Comparison of ENCODE assay signal across 9 mouse cellular contexts in genomic region chr11:118423266-118423971, GRCm38 (mm10). TPM values are rescaled to one million over a fixed set of nuclear protein-coding genes. Genes with fewer than 3 reads are reported as not detected.
A peak's percentile ranks its signal among the peaks of the same experiment; 100 is the strongest.
DNase-seq lines count a peak whose midpoint lies in the region; ATAC-seq and TF ChIP-seq lines count a peak whose summit lies in the region.
"Had no signal": no experiment of that assay in that cellular context is flagged by ENCODE, and none has a peak within 500 bp of the region (broad histone marks: within the 10 kb centered on the region; RNA-seq: fewer than 3 reads in every experiment).

No protein-coding gene starts in this region.

- H3K9ac ChIP-seq in heart, embryonic 14.5 days (ENCODE audit: low read length), result peak overlapping the region; percentile 70
- H3K9ac ChIP-seq in liver, embryonic 13.5 days, result no peak overlapping the region
- H3K9ac ChIP-seq in neural tube, embryonic 13.5 days, result peak overlapping the region; percentile 55

- H3K4me1 ChIP-seq in embryonic fibroblast, embryonic 13.5 days (ENCODE audit: control insufficient read depth, insufficient read depth, low read length), result peaks cover 6% of the 10 kb centered on the region; the same call in 1 of the 2 replicates
- H3K4me1 ChIP-seq in heart, embryonic 14.5 days (ENCODE audit: control insufficient read depth in 2 of 2, insufficient read depth in 2 of 2, low read length in 2 of 2), result peaks cover 23 to 32% of the 10 kb centered on the region in 2 experiments
- peaks cover 26% of the 10 kb centered on the region for H3K4me1 ChIP-seq in liver, embryonic 13.5 days (replicated peaks)
- peaks cover 40% of the 10 kb centered on the region for H3K4me1 ChIP-seq in neural tube, embryonic 13.5 days (replicated peaks)
- H3K4me1 ChIP-seq in thymus, adult 2 months (replicated peaks; ENCODE audit: control insufficient read depth, insufficient read depth, low read length), result peaks cover 22% of the 10 kb centered on the region

- 3% methylated on average over 18 of the region's 18 CpGs for WGBS in heart, embryonic 14.5 days
- WGBS in liver, embryonic 13.5 days (ENCODE audit: insufficient replicate concordance), result 8% methylated on average over 18 of the region's 18 CpGs
- WGBS in neural tube, embryonic 13.5 days, result 6% methylated on average over 18 of the region's 18 CpGs
- WGBS in thymus, adult 2 months, result 16% methylated on average over 18 of the region's 18 CpGs

- peak overlapping the region; percentile 73 for H3K4me2 ChIP-seq in heart, embryonic 14.5 days (ENCODE audit: low read length)
- peak overlapping the region; percentile 35 for H3K4me2 ChIP-seq in liver, embryonic 13.5 days
- H3K4me2 ChIP-seq in neural tube, embryonic 13.5 days, result peak overlapping the region; percentile 38

- 0 out of 2 replicates have a peak, but pooled peaks have one; percentile 15 for TF ChIP-seq CTCF in embryonic fibroblast, embryonic 13.5 days (IDR thresholded peaks at IDR 0.05; ENCODE audit: borderline replicate concordance, insufficient read depth, low read length)
- no peak for TF ChIP-seq CTCF in thymus, adult 2 months (IDR thresholded peaks at IDR 0.05; ENCODE audit: borderline replicate concordance, control insufficient read depth, extremely low read depth, insufficient read depth, low read length, poor library complexity)

- no peaks in the 10 kb centered on the region for H3K9me3 ChIP-seq in heart, embryonic 14.5 days (ENCODE audit: control insufficient read depth, low read length)
- no peaks in the 10 kb centered on the region for H3K9me3 ChIP-seq in liver, embryonic 13.5 days (replicated peaks)
- no peaks in the 10 kb centered on the region for H3K9me3 ChIP-seq in neural tube, embryonic 13.5 days

- peaks cover 5% of the 10 kb centered on the region; the same call in 1 of the 2 replicates for H3K27me3 ChIP-seq in heart, embryonic 14.5 days (ENCODE audit: control insufficient read depth, insufficient read depth, low read length)
- H3K27me3 ChIP-seq in liver, embryonic 13.5 days, result peaks cover 24% of the 10 kb centered on the region
- H3K27me3 ChIP-seq in neural tube, embryonic 13.5 days, result peaks cover 7% of the 10 kb centered on the region; the same call in 1 of the 2 replicates
- H3K27me3 ChIP-seq in thymus, adult 2 months (ENCODE audit: control insufficient read depth, insufficient read depth, low read length), result no peaks in the 10 kb centered on the region

- no peak for TF ChIP-seq POLR2A in embryonic fibroblast, embryonic 13.5 days (IDR thresholded peaks at IDR 0.05; ENCODE audit: low read depth, low read length)
- no peak for TF ChIP-seq POLR2A in thymus, adult 2 months (IDR thresholded peaks at IDR 0.05; ENCODE audit: control insufficient read depth, extremely low read depth, insufficient read depth, low read length, poor library complexity)

- peak overlapping the region; percentile 19; the same call in 1 of the 2 replicates for H3K27ac ChIP-seq in embryonic fibroblast, embryonic 13.5 days (ENCODE audit: insufficient read depth, low read length)
- H3K27ac ChIP-seq in heart, embryonic 14.5 days (replicated peaks in 1 of 2; ENCODE audit: control insufficient read depth in 1 of 2, insufficient read depth in 1 of 2, low read depth in 2 of 2, low read length in 2 of 2), result peak overlapping the region; percentile 32 to 66; a peak in 3 of 4 replicates
- H3K27ac ChIP-seq in liver, embryonic 13.5 days, result no peak overlapping the region
- peak overlapping the region; percentile 55 for H3K27ac ChIP-seq in neural tube, embryonic 13.5 days (replicated peaks)
- H3K27ac ChIP-seq in thymus, adult 2 months (ENCODE audit: control insufficient read depth, insufficient read depth, low read length), result no peak overlapping the region

- DNase-seq in A20 (ENCODE audit: low read depth, low spot score), result peak; percentile 82
- peak; percentile 45 to 69 for DNase-seq in adrenal gland, postnatal 4 days (ENCODE audit: low spot score in 2 of 2)
- DNase-seq in kidney, postnatal 14 days, result peak; percentile 86
- DNase-seq in liver, embryonic 13.5 days, result peak; percentile 37
- peak; percentile 77 for DNase-seq in thymus, adult 2 months

- no peaks in the 10 kb centered on the region for H3K36me3 ChIP-seq in heart, embryonic 14.5 days (ENCODE audit: control insufficient read depth, insufficient read depth, low read length)
- no peaks in the 10 kb centered on the region for H3K36me3 ChIP-seq in liver, embryonic 13.5 days
- no peaks in the 10 kb centered on the region for H3K36me3 ChIP-seq in neural tube, embryonic 13.5 days
- no peaks in the 10 kb centered on the region for H3K36me3 ChIP-seq in thymus, adult 2 months (ENCODE audit: control insufficient read depth, insufficient read depth, low read length)

- ATAC-seq in heart, embryonic 14.5 days (ENCODE audit: insufficient number of reproducible peaks, insufficient read depth, low FRiP score, low read depth), result peak; percentile 24
- ATAC-seq in liver, embryonic 13.5 days (ENCODE audit: low read depth), result no peak
- ATAC-seq in neural tube, embryonic 13.5 days (ENCODE audit: low read depth), result 0 out of 2 replicates have a peak, but pooled peaks have one; percentile 13

- no peak overlapping the region for H3K4me3 ChIP-seq in embryonic fibroblast, embryonic 13.5 days (ENCODE audit: insufficient read depth, low read length)
- H3K4me3 ChIP-seq in heart, embryonic 14.5 days (ENCODE audit: control insufficient read depth in 1 of 2, insufficient read depth in 1 of 2, low read depth in 1 of 2, low read length in 2 of 2), result peak overlapping the region; percentile 27
- no peak overlapping the region for H3K4me3 ChIP-seq in liver, embryonic 13.5 days (replicated peaks)
- H3K4me3 ChIP-seq in neural tube, embryonic 13.5 days, result no peak overlapping the region
- H3K4me3 ChIP-seq in thymus, adult 2 months (ENCODE audit: control insufficient read depth, insufficient read depth, low read length), result no peak overlapping the region
- H3K4me3 ChIP-seq: erythroblast, embryonic 14.5 days had no signal

RNA-seq across cellular contexts. Expression of gene Cant1, which starts 4.5 kb away (rescaled TPM):
- total RNA-seq in adrenal gland, postnatal 4 days (2021), result 10 to 100 TPM; 33.7 to 36.5 TPM
- 28.2 and 29.9 TPM in 2 replicates for polyA plus RNA-seq in embryonic fibroblast, embryonic 13.5 days (2011; ENCODE audit: insufficient read length, low read depth, missing spikeins)
- polyA plus RNA-seq in heart, embryonic 14.5 days (2014; fragmentation: Nextera tagmentation; extraction: Ambion mirVana), result 12.0 and 19.2 TPM in 2 replicates
- polyA plus RNA-seq in liver, embryonic 13.5 days (2015; fragmentation: Nextera tagmentation; extraction: Ambion mirVana), result 8.3 and 9.4 TPM in 2 replicates
- polyA plus RNA-seq in neural tube, embryonic 13.5 days (2015; fragmentation: Nextera tagmentation; extraction: Ambion mirVana), result 25.7 and 28.2 TPM in 2 replicates
- polyA plus RNA-seq in thymus, adult 2 months (2012; rRNA removed), result 100 and 105 TPM in 2 replicates

RNA-seq across cellular contexts. Expression of gene C1qtnf1, which starts 4.6 kb away (rescaled TPM):
- 10 to 100 TPM; 25.0 to 33.4 TPM for total RNA-seq in adrenal gland, postnatal 4 days (2021)
- 20.1 and 23.0 TPM in 2 replicates for polyA plus RNA-seq in embryonic fibroblast, embryonic 13.5 days (2011; ENCODE audit: insufficient read length, low read depth, missing spikeins)
- polyA plus RNA-seq in heart, embryonic 14.5 days (2014; fragmentation: Nextera tagmentation; extraction: Ambion mirVana), result 7.3 and 7.5 TPM in 2 replicates
- polyA plus RNA-seq in liver, embryonic 13.5 days (2015; fragmentation: Nextera tagmentation; extraction: Ambion mirVana), result 1.1 and 1.4 TPM in 2 replicates
- 4.4 and 4.8 TPM in 2 replicates for polyA plus RNA-seq in neural tube, embryonic 13.5 days (2015; fragmentation: Nextera tagmentation; extraction: Ambion mirVana)
- 8.4 and 10.6 TPM in 2 replicates for polyA plus RNA-seq in thymus, adult 2 months (2012; rRNA removed)
- polyA plus RNA-seq: erythroblast, embryonic 14.5 days had no signal

RNA-seq across cellular contexts. Expression of gene Lgals3bp, which starts 21.5 kb away (rescaled TPM):
- total RNA-seq in adrenal gland, postnatal 4 days (2021), result 10 to 100 TPM; 60.6 to 61.6 TPM
- polyA plus RNA-seq in embryonic fibroblast, embryonic 13.5 days (2011; ENCODE audit: insufficient read length, low read depth, missing spikeins), result 116 and 144 TPM in 2 replicates
- 7.2 and 12.7 TPM in 2 replicates for polyA plus RNA-seq in heart, embryonic 14.5 days (2014; fragmentation: Nextera tagmentation; extraction: Ambion mirVana)
- 25.4 and 32.3 TPM in 2 replicates for polyA plus RNA-seq in liver, embryonic 13.5 days (2015; fragmentation: Nextera tagmentation; extraction: Ambion mirVana)
- polyA plus RNA-seq in neural tube, embryonic 13.5 days (2015; fragmentation: Nextera tagmentation; extraction: Ambion mirVana), result 2.7 and 4.2 TPM in 2 replicates
- 450 and 565 TPM in 2 replicates for polyA plus RNA-seq in thymus, adult 2 months (2012; rRNA removed)

RNA-seq across cellular contexts. Expression of gene Engase, which starts 53.2 kb away (rescaled TPM):
- total RNA-seq in adrenal gland, postnatal 4 days (2021), result 10 to 100 TPM; 19.6 to 22.3 TPM
- polyA plus RNA-seq in embryonic fibroblast, embryonic 13.5 days (2011; ENCODE audit: insufficient read length, low read depth, missing spikeins), result 2.7 and 3.5 TPM in 2 replicates
- polyA plus RNA-seq in heart, embryonic 14.5 days (2014; fragmentation: Nextera tagmentation; extraction: Ambion mirVana), result 3.1 and 4.8 TPM in 2 replicates
- polyA plus RNA-seq in liver, embryonic 13.5 days (2015; fragmentation: Nextera tagmentation; extraction: Ambion mirVana), result 8.1 and 8.8 TPM in 2 replicates
- polyA plus RNA-seq in neural tube, embryonic 13.5 days (2015; fragmentation: Nextera tagmentation; extraction: Ambion mirVana), result 8.1 and 10.0 TPM in 2 replicates
- polyA plus RNA-seq in thymus, adult 2 months (2012; rRNA removed), result 56.5 and 58.1 TPM in 2 replicates

Comparison
In these comparisons a context has a peak if more than half of its experiments do, and no peak if none do; other contexts are left out.
1. H3K27ac ChIP-seq: peak in embryonic fibroblast, embryonic 13.5 days (single experiment), heart, embryonic 14.5 days (2 of 2) and neural tube, embryonic 13.5 days (single experiment); none in liver, embryonic 13.5 days (single experiment) and thymus, adult 2 months (single experiment).
2. H3K4me3 ChIP-seq: peak in heart, embryonic 14.5 days (2 of 2); none in embryonic fibroblast, embryonic 13.5 days (single experiment), liver, embryonic 13.5 days (single experiment), neural tube, embryonic 13.5 days (single experiment) and thymus, adult 2 months (single experiment).
3. Peak in every context shown above with its lines, with median percentiles within 50 percentile points of each other: DNase-seq and H3K4me2 ChIP-seq.